Mouse (Mus musculus): ENCODE results near the gene Dnajc25.

DNA sequence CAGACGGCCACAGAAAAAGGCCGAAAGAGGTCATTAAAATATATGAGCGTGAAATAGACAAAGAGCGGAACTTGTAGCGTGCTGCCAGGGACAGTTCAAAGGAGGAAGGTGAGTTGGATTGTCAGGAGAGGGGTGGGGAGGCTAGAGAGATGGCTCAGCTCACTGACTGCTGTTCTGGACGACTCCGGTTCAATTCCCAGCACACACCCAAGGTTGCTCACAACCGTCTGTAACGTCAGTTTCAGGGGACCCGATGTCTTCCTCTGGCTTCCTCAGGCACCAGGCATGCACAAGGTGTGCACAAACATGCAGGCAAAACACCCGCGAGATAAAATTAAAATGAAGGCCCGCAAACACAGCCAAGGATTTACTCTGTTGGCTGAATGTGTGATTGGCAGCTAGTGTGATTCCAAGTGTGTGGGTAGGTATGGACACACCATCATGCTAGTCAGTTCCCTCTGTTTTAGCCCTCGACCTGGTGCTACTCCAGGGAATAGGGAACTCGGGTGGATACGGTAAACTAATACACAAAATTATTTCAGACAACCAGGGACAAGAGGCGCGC, 41.0 kb downstream of the Dnajc25 start:
- TF ChIP-seq POLR2A (IDR thresholded peaks at IDR 0.05; ENCODE audit: insufficient read depth, low read depth, low read length) (no peak), CTCF (IDR thresholded peaks at IDR 0.05) (no peak)

Measured in heart, adult 2 months (tissue).